Comparison of ENCODE assay signal across 8 mouse cellular contexts in genomic region chr3:154467581-154468374, GRCm38 (mm10).
DNase-seq lines count a peak whose midpoint lies in the region; ATAC-seq lines count a peak whose summit lies in the region.

No protein-coding gene starts in this region.

- intact Hi-C loops in heart, postnatal 10 days (cut with DNase I), result no loop called here
- intact Hi-C loops in left cerebral cortex, postnatal 4 days (cut with DNase I), result loop anchor here (10.0 kb wide), 1 partner anchor 123 kb away; no protein-coding TSS in a partner anchor

- no peak for ATAC-seq in granulocyte monocyte progenitor cell, adult 5-6 weeks (replicated peaks; ENCODE audit: poor library complexity, severe bottlenecking)

- peak; percentile 18 to 23 for DNase-seq in cerebellum, postnatal 36 days
- no peak for DNase-seq in cerebellum, adult 8-10 months
- DNase-seq in right cerebral cortex, adult 18-20 months, result peak; percentile 26
- DNase-seq in right cerebral cortex, postnatal 25 days, result no peak
- peak; percentile 32 to 34 for DNase-seq in heart, postnatal 10 days
- DNase-seq in left cerebral cortex, postnatal 4 days, result peak; percentile 56
- DNase-seq in right cerebral cortex, postnatal 10 days (ENCODE audit: low spot score in 2 of 2), result peak; percentile 79 to 80

Comparison
In these comparisons a context has a peak if more than half of its experiments do, and no peak if none do; other contexts are left out.
1. DNase-seq: peak in cerebellum, postnatal 36 days (2 of 2), right cerebral cortex, adult 18-20 months (single experiment), heart, postnatal 10 days (2 of 2), left cerebral cortex, postnatal 4 days (single experiment) and right cerebral cortex, postnatal 10 days (2 of 2); none in cerebellum, adult 8-10 months (single experiment) and right cerebral cortex, postnatal 25 days (single experiment).